Mouse (Mus musculus): ENCODE measurements around the gene Sdk2.

Gene Sdk2

DNA sequence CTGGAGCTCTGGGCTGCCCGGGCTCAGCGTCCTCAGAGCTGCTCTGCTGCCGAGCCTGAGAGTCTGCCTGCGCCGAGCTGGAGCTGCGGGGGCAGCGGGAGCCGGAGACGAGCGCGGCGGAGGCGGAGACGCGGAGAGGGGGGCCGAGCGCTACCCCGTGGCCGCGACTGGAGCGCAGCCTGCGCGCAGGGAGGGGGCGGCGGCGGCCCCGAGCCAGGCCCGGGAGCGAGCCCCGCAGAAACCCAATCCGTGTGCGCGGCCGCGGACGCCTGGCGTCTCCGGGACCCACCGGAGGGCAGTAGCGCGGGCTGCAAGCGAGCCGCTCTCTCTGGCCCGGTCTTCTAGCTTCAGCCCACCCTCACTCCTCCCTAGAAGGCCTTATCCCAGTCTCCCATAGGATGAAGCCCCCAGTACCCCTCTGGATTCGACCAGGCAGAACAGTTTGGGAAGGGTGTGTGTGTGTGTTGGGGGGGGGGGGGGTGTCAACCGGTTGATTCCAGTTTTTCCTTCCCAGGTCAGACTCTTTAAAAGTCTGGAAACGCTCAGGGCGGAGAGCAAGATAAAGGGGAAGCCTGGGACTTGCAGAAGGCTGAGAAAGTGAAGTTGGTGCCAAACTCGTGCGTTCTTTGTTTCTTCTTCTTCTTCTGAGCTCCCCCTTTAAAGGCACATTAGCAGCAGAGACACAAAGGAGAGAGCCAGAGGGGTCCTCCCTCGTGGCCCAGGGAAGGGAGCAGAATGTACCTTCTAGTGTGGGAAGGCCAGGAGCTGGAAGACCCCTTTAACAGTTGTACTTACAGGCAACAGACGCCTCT, at the start of gene Sdk2:
Gene Sdk2 (minus strand): TSS at position 96 of the 812 bp plus-strand sequence.
- DNase-seq (ENCODE audit: low read depth, low spot score) = no peak

DNA sequence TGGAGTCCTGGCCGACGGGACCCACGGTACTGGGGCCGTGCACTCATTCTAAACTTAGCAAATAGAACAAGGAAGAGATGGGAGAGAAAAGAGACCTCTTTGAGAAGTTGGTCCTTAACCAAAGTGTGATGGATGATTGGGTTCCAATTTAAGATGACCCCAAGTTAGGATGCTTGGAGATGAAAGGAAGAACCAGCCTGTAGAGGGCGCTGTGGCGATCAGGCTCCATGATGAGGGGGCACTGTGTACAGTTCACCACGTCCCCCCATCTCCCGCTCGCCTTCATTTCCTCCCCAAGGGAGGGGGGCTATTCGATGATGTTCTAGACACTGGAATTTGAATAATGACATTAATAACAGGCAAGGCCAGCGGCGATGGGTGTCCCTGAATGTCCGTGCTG, 48.2 kb upstream of the Sdk2 start:
- DNase-seq (ENCODE audit: low read depth, low spot score) = no peak

DNA sequence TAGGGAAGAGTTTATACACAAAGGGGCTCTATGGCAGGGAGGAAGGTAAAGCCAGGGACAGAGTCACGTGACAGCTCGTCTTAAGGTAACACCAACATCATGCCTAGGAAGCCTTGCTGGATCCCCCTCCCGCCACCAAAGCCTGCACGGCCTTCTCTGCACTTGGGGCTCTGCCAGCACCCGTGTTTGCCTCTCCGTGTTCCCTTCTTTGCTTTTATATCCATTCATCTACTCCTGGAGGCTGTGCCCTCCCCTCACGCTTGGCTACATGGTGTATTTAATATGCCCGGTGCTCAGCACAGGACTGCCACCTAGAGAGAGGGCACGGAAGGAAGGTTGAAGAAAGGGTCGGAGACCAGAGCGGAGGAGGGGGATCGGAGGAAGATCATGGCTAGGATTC, 47.8 kb upstream of the Sdk2 start:
- DNase-seq (ENCODE audit: low read depth, low spot score) = no peak

DNA sequence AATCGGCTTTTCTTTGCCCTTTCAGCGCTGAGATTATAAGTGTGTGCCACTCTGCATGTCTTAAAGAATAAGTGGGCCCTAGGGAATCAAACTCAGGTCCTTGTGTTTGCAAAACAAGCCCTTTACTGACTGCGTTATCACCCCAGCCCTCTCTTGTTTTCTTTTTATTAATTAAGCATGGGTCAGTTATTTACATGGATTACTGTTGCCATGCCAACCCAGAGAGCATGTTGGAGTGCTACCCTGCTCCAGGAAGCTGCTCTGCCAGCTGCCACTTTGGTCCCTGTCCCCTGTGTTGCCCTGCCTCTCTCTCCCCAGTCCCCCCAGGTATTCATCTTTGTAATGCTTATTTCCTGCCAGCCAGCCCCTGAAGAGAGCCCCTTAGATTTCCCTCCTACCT, 44.0 kb upstream of the Sdk2 start:
- no peak for DNase-seq (ENCODE audit: low read depth, low spot score)

DNA sequence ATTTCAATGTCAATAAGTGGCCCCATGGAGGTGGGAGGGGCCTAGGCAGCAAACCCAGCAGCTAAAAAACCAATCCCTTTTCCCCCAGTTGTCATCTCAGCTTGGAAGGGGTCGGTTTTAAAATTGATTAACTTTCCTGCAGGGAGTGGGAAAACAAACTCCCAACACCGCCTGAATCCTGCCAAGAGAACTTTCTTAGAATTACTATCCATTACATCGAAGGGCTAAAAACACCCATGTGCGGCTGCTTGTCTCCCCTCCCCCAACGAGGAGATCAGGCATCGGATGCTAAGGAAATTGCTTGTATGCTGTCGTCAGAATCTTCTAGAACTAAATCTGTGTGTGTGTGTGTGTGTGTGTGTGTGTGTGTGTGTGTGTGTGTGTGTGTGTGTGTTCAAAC, 26.8 kb upstream of the Sdk2 start:
- no peak for DNase-seq (ENCODE audit: low read depth, low spot score)

DNA sequence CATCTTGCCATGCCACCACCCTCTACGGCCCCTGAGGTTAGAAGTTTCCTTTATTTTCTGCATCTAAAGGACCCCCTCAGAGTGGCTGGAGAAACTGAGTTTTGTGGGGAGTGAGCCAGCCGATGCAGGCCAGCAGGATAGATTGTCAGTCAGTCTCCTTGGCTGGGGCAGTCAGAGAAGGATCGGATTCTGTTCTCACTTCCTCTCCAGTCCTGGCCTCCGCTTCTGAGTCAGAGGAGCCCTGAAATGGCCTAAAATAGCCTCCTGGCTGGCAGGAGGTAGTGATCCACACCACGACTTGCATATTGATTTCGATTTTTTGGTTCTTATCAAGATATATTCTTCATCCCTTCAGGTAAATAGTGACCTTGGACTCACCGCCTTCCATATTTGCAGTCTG, 26.3 kb upstream of the Sdk2 start:
- DNase-seq (ENCODE audit: low read depth, low spot score) = no peak

DNA sequence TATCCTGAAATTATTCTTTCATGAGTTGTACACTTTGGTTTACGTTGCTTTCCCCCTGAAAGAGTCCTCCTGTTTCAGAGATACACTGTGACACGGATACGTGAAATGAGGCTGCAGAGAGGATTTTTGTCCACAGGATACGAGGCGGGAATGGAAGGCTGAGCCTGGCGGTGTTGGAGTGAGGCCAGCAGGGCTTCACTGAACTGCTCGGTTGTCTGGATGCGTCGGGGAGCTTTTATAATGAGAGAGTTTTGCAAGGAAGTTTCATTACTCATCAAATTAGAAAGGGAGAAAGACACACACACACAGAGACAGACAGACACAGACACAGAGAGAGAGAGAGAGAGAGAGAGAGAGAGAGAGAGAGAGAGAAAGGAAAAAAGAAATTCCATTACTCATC, 13.8 kb upstream of the Sdk2 start:
- no peak for DNase-seq (ENCODE audit: low read depth, low spot score)

DNA sequence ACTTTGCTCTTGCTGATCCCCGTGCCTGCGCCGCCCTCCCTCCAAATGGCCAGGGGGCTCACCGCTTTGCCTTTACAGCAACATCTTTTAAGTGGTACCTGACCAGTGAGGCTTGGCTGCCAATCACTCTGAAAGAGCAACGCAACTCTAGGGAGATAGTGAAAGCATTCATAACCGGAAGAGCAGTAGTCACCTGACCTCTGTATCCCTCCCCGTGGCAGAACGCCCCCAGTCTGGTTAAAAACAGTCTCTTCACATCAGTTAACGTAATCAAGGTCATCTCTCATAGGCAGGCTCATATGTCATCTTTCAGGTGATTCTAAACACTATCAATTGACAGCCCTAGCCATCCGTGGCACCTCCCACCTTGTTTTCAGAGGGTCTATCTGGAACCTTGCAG, 5.8 kb upstream of the Sdk2 start:
- no peak for DNase-seq (ENCODE audit: low read depth, low spot score)

DNA sequence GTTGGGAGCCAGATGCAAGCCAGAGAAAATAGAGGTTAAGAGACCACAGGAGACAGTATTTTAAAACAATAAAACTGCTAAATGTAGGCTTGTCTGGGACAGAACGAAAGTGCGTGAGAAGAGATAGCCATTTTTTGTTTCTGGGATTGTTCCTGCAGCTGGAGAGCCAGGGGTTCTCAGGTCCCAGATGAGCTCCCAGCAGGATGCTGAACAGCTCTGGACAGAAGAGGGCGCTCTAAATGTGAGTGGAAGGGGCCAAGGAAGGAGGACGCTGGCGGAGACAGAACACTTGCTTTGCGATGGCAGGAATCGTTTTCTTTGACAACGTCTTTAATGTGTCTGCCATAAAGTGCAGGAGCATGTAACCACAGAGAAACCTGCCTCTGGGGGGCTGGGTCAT, 5.2 kb upstream of the Sdk2 start:
- DNase-seq (ENCODE audit: low read depth, low spot score) = no peak

DNA sequence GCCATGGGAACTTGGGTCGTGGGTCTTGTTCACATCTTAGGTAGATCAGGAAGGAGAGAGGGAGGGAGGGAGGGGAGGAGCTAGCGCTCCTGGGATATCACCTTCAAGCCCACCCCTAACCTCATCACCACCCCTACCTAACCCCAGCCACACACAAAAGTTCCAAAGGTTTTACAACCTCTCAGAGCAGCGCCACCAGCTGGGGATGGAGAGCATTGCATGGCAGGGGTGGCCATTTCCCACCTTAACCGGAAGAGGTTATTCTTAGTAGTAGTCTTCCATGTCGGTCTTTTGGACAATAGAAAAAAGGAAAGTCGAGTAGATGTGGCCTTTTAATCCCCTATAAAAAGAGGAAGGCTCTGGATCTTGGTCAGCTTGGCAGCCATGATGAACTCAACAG, 4.0 kb upstream of the Sdk2 start:
- no peak for DNase-seq (ENCODE audit: low read depth, low spot score)

DNA sequence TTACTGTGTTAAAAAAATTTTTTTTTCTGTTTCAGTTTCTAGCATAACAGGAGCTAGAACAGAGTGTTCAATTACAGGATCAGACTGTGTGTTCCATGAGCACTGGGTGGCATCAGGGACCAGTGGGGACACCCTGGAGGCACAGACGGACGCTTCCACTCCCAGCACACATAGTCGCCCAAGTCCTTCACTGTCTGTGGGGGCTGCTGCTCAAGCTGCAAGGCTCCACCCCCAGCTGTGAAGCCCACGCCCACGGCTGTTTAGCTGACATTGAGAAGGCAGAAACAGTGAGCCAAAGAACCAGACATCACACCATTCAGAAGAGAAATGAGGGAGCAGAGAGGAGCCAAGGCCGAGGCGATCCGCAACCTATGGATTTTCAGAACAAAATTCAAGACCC, 3.3 kb upstream of the Sdk2 start:
- no peak for DNase-seq (ENCODE audit: low read depth, low spot score)

DNA sequence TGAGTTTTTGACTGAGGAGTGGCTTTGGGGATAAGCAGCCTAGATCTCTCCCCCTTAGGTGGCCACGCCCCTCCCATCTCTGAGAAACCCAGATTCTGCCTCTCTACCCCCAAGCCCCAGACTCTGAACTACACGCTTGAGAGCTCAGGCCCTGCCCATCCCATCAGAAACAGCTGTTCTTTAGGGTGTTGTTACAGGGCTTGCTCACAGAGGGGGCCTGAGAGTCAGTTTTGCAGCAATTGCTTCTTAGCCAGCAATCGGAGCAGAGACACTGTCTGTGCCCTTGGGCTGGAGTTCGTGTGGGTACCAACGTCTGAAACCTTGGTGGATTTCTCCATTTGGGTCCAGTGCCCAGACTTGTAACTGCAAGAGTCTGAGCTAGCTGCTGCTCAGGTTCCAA, 1.5 kb upstream of the Sdk2 start:
- no peak for DNase-seq (ENCODE audit: low read depth, low spot score)

DNA sequence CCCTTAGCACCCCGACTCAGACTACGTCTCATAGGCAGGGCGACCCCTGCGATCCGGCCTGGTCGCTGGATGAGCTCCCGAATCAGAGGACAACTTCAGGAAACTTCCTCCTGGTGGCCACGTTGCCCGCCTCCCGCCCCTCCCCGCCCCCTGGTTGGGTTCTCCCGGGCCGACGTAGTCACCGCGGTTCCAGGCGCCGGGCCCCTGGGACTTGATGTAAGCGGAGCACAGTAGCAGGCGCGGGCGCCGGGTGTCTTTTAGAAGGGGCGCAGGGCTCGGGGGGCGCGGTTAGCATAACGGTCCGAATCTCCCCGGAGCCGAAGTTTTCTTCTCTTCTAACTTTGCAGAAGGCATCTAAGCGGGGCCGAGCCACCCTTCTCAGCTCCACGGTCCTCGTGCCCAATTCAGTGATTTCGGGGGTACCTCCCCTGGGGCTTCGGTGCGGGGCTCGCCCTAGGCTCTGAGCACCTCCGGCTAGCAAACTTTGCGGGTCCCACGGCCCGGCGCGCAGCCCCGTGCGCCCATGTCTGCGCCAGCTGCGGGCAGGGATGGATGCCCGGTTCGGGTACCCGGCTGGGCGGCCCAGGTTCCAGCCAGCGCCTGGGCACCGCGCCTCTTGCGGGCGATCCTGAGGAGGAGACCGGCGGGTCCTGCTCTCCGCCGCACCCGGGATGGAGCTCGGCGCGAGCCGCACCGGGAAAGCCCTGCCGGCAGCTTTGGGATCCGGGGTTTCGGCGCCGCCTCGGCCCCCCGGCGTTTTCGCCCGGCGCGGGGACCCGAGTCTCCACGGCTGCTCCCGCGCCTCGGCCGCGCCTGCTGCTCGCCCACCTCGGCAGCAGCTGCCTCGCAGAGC, 522 bp downstream of the Sdk2 start:
- no peak for DNase-seq (ENCODE audit: low read depth, low spot score)

DNA sequence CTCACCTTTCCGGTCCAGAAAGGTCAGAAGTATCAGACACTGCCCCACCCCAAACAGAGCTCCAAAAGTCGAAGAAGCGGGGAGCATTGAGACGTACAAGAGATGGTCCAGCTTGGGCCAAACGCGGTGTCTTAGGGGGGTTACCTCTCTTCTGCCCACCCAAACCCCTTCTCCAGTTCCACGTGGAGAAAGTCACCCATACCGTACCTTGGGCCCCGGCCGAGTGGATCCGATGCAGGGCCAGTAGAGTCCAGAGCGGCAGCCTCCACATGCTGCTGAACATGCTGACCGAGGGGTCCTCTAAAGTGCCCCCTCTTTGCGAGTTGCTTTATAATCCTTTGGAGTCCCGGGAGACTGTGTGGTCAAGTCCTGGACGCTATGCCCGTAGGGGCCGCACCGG, 1.2 kb downstream of the Sdk2 start:
- DNase-seq (ENCODE audit: low read depth, low spot score) = no peak

DNA sequence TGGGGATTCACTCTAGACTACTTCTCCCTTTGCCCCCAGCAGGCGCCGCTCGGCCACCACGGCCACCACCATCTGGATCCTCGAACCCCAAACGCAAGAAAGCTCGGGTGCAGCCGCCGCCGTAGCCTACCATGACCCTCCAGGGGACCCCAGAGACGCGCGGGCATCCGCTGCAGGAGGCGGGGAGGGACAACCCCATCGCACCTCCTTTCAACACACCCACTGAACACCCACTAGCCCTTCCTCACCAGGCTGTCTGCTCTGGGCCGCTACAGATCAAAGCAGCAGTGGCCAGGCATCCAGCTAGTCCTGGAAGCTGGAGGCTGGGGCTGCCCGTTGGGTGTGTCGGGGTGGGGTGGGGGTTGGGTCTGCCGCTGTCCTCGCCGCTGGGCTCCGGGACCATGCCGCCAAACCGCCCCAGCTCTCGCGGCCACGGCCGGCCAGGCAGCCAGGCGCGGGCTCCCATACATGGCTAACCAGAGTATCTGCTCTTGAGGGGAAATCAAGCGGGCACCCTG, 1.9 kb downstream of the Sdk2 start:
- DNase-seq (ENCODE audit: low read depth, low spot score) = no peak

DNA sequence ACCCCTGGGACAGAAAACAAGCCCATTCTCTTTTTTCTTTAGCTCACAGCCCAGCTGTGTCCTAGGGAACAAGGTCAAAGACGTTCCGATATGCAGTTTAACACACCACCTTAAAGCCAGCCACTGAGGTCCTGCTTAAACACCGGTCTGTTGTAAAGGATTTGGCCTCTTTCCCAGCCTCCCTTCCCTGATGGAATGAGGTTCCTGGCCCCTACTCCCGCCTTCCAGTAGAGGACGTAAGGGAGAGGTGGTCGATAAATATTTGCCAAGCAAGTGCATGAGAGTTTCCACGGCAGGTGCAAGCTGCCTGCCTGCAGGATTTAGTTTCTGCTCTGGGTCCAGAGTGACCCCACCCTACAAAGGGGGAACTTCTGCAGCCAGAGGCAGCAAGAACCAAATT, 4.9 kb downstream of the Sdk2 start:
- no peak for DNase-seq (ENCODE audit: low read depth, low spot score)

DNA sequence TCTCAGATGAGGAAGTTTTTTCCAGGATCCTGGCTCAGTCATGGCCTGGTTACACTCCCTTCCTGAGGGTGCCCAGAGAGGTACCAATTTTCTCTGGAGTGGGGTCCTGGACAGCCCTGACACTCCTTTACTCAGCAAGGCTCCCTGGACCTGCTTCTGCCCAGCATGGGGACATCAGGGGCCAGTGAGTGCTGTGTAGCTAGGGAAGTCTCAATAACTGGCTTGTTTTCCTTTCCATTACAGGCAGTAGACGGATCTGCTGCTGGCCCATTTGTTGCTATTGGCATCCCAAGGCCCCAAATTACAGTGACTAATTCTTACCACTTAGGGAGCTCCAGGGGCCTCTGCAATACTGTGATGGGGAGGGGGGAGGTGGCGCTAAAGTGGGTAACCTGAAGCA, 5.6 kb downstream of the Sdk2 start:
- DNase-seq (ENCODE audit: low read depth, low spot score) = no peak

DNA sequence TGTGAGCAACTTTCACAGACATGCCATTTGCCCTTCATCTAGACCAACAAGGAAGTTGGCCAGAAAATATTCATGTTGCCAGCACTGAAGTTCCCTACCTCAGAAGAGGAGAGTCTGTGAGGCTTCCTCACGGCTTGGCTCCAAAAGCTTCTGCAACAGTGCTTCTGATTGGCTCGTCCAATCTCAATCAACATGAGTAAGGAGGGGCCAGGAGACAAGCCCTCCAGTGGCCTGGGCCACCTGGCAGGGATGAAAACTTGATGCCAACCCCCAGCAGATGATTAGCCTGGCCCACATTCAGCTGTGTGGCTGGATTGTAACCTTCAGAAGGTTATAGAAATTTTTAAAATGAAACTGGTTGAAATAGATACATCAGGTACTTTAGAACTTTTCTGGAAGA, 10.5 kb downstream of the Sdk2 start:
- no peak for DNase-seq (ENCODE audit: low read depth, low spot score)

DNA sequence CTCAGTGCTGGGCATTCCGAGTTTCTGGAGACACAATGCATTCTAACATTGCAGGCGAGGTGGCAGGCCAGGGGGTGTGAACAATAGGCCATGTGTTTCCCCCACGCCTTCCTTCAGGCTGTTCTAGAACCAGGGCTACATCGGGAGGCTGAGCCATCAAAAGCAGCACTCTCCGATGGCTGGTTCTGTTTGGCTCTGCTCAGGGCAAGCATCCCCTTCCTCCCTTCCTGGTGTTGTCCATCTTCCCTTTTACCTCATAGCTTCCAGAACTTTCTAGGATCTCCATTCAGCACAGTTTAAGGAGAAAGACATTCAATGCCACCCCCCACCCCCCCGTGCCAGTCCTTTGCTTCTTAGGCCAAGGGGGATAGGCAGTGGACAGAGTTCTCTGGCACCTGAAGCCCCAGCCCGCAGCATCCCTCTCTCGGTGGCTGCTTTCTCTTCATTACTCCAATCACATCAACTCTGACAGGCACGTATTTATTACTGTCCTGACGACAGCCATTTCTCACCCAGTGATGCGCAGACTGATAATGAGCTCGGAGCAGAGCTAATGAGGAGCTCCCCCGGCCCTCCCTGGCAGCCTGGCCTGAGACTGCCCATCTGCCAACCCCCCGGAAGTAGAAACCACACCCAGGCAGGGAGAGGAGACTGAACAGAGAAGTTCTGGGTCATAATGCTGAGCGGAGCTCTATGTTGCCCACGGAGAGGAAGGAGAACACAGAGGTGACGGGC, 12.1 kb downstream of the Sdk2 start:
- DNase-seq (ENCODE audit: low read depth, low spot score) = no peak

DNA sequence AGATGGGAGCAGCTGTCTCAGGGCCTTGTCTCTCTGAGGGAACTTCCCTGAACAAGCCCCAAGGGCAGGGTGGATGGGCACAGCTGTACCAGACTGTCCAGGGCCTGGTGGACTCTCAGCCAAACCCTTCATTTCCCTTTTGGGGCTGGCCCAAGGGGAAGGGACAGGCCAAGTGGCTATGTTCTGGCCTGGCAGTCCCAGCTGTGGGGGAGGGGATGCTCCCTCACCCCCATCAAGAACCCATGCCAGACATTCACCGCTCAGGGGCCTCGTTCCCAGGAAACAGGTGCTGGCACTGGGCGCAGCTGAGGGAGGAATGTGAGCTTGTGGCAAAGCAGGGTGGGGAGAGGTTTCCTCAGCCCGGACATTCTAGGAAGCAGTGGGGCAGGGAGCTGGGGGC, 15.5 kb downstream of the Sdk2 start:
- DNase-seq (ENCODE audit: low read depth, low spot score) = no peak

DNA sequence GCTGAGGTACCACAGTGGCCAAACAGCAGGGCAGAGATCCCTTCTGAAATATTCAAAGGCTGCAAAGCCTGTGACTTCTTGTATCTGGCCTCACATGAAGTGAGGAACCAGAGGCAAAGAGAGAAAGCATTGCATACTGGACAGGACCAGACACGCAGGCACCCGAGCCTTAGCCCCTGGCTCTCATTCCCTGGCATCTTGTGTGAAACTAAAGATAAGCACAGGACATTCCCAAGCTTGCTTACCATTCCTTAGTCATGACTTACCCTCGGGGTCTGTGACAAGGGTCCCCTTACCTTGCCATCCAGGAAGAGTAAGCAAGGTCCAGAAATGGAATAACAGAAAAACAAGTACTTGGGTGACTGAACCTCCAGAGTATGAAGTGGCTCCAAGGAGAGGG, 16.3 kb downstream of the Sdk2 start:
- DNase-seq (ENCODE audit: low read depth, low spot score) = no peak

DNA sequence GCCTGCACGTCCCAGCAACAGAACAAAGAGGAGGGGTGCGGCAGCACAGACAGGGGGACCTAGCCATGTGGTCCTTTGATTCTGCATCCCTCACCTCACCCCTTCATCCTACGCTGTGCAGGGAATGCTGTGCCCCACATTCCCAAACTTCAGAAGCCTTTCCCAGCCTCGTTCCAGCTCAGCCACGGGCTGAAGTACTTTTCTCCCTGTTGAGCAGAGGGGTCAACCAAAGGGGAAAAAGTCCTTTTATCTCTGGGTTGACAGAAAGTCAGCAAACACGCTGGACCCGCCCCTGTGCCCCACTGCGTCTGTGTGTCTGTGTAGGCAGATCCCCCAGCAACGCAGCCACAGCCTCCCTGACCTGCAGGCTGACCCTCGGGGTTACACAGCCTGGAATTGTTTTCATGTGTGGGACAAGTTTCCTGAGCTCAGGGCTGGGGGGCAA, 18.9 kb downstream of the Sdk2 start:
- DNase-seq (ENCODE audit: low read depth, low spot score) = no peak
